Mouse (Mus musculus) G1E (cell line): ENCODE measurements around the gene Tnnc1.

Experiments
- CTCF ChIP-seq: IDR thresholded peaks from 2 replicates; pipeline ENCODE4 v1.5.1; 2012; ENCODE audit warnings: low read depth, low read length, inconsistent platforms, mixed read lengths
- GATA1 ChIP-seq: IDR thresholded peaks from 2 replicates; pipeline ENCODE4 v1.6.1; 2012; ENCODE audit warnings: borderline replicate concordance, low read length, inconsistent platforms, mixed read lengths
- POLR2AphosphoS5 ChIP-seq: IDR thresholded peaks from 2 replicates; pipeline ENCODE4 v1.6.1; 2012; ENCODE audit warnings: low read depth, low read length, inconsistent platforms; ENCODE audit not compliant: insufficient replicate concordance
- TAL1 ChIP-seq: conservative IDR thresholded peaks from 2 replicates; pipeline ENCODE4 v1.6.1; 2012; ENCODE audit warnings: low read depth, low read length, inconsistent platforms, mixed read lengths

- TF ChIP-seq GATA1 (no peak), TAL1 (no peak), CTCF (no peak), POLR2AphosphoS5 (no peak)
Measured at GRCm38 (mm10) chr14:31226978-31227377, 18.9 kb downstream of the Tnnc1 start.
